Mouse (Mus musculus): Measurements from ENCODE around the gene Bfsp1.

- no peak for TF ChIP-seq CTCF (conservative IDR thresholded peaks at IDR 0.05; ENCODE audit: insufficient read depth, insufficient read length, low read depth, low read length)
- no peak for TF ChIP-seq POLR2A (IDR thresholded peaks at IDR 0.05; ENCODE audit: low read depth, low read length)
These were observed 16.2 kb downstream of the Bfsp1 start for GRCm38 (mm10) chr2:143846799-143847198.
